Mouse (Mus musculus) large intestine, adult 2 months (tissue): ENCODE data around the gene Ptger3. TPM values are rescaled to one million over a fixed set of nuclear protein-coding genes. Genes with fewer than 3 reads are reported as not detected.

Experiments used
- DNase-seq: peaks from one replicate; pipeline ENCODE4 v3.0.0-alpha.2; 2012; ENCODE audit warnings: low read depth, low spot score
- WGBS: fragments of 180-500 bp; shearing (Covaris S2); methylation state at CpG from one replicate; pipeline ENCODE4 v1.1.7; 2018; 5-methylcytosine and 5-hydroxymethylcytosine counted together
- polyA plus RNA-seq: library from polyadenylated mRNA; depleted of rRNA; stranded (reverse); fragments of >200 nt; gene quantifications from 2 replicates; pipeline ENCODE4 v1.2.3, GENCODE M21; 2012; rRNA removed

Gene Ptger3
- polyA plus RNA-seq, 1 experiment = 2.7 TPM

GRCm38 (mm10) chr3:157688419-157689162 is 121.9 kb downstream of the Ptger3 start:
- no peak for DNase-seq
- WGBS = 34% methylated on average over 6 of the region's 6 CpGs

Other genes with a start within 250 kb of the Ptger3 start
- 5.6 and 5.8 TPM in 2 replicates for gene Zranb2, start 32.7 kb upstream of the Ptger3 start, polyA plus RNA-seq